Mouse (Mus musculus): ENCODE measurements around the gene Fam172a.

The Fam172a gene

GRCm38 (mm10) chr13:78215223-78215622 lies 513.4 kb downstream of the Fam172a start:
- no peak for DNase-seq (ENCODE audit: low spot score)

Measured in ovary, adult 18-20 months (tissue).